Mouse (Mus musculus) 3T3-L1 (cell line): ENCODE measurements around the gene Piga.

Experiments used
- DNase-seq: peaks from one replicate; pipeline ENCODE4 v3.0.0-alpha.2; 2015; ENCODE audit warnings: low read depth, low spot score

The Piga gene

DNA sequence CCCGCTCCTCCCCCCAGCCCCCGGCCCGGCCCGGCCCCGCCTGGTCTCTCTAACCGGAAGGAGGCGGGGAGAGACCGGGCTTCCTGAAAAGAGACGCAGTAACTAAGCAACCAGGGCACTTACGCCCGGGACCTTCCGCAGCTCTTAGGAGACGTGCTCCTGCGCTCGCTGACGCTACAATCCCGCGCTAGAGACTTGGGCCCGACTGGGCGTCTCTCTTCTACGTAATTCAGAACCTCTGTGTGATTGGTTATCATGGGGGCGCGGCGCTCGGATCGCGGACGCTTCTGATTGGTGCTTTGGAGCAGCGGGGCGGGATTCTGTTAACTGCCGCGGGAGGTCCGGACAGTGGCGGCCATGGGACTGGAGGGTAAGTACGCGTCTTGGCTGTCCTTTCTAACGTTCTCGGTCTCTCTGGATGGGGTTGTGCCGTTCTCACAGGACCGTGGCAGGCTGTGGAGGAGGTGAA lies at the start of gene Piga:
Gene Piga, plus strand, starts transcription at position 317 of the 469 bp plus-strand sequence.
- DNase-seq: peak; percentile 97

DNA sequence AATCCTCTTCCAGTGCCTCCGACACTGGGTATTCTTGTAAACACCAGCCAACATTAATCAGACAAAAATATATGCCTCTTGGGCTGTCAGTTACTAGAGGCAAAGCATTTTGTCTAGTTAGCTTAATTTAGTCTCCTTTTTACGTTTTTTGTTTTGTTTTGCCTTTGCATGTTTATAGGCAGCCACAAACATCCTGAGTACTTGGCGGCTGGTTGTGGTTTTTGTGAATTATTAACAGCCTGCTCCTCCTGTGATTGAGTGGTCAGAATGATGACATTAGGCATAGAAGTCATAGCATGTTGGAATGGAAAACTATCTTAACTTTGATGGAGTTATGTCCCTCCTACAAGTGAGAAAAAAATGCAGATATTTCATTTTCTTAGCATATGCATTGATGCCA lies 49.0 kb upstream of the Piga start:
- DNase-seq: no peak

DNA sequence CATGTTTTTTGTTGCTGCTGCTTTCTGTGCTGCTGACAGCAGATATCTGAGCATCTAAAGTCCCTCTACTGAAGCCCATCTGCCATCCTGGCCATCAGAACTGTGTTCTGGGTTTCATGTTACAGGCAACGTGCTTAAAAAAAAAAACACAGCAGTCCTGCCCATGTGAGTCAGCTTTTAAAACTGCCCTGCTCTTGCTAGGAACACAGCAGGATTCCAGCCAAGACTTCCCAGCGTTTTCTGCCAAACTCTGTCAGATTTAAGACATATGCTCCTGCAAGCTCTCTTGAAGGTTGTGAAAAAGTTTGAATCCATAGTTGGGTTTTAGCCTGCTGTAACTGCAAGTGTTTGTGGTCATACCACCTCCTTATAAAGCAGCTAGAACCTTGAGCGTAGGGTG lies 46.5 kb upstream of the Piga start, which contains the start of gene Vegfd:
Gene Vegfd, plus strand, starts transcription at position 298 of the 400 bp plus-strand sequence.
- DNase-seq: peak; percentile 95

DNA sequence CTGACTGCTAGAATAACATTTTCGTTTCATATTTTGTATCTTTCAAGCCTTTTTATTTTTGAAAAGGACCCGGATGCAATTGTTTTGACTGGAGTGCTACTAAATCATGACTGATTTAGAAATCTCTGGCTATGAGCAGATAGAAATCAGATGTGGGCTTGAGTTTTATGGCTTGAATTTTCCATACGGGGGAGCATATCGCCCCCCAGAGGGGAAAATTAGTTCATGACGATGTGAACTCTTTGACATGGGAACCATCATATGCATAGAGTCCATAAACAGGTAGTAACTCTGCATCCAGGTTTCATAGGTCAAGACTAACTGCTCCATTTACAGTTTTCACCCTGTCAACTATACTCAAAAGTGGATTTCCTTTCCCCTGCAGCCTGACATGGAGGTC lies 45.0 kb upstream of the Piga start:
- DNase-seq: peak; percentile 73

DNA sequence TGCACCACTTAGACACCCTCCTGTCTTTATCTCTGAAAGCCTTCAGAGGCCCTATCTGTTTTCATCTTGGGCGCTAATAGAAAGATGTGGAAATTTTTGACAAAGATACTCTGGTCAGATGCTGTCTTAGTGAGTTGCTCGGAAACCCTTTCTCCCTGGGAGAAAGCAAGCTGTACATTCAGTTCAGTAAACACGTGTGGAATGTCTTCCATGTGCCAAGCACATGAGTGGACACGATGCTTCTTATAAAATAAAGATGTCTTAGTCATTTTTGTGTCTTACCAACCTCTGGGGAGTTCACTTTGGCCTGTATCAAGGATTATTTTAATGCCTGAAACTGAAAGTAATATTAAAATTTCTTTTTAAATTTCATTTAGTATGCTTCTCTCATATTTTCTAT lies 39.9 kb upstream of the Piga start:
- peak; percentile 77 for DNase-seq

GRCm38 (mm10) chrX:164381618-164382408 lies 37.8 kb upstream of the Piga start:
- peak; percentile 91 for DNase-seq

DNA sequence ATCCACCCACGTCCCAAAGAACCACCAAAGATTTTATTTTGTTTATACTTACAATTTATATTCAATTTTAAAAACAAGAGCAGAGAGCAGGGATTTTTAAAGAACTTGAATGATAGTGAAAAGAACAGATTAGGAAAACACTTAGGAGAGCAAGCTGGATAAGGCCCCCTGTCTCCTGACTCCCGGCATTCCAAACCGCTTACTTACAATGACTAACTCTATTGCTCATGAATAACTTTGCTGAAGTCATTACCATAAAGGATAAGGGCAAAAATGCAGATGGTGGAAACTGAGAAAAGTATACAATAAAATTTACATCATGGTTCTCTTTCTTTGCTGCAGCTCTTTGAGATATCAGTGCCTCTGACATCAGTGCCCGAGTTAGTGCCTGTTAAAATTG lies 25.5 kb upstream of the Piga start:
- DNase-seq: peak; percentile 77

GRCm38 (mm10) chrX:164398456-164398855 lies 21.1 kb upstream of the Piga start:
- DNase-seq: peak; percentile 67

GRCm38 (mm10) chrX:164405080-164405649 lies 14.4 kb upstream of the Piga start:
- DNase-seq: no peak

DNA sequence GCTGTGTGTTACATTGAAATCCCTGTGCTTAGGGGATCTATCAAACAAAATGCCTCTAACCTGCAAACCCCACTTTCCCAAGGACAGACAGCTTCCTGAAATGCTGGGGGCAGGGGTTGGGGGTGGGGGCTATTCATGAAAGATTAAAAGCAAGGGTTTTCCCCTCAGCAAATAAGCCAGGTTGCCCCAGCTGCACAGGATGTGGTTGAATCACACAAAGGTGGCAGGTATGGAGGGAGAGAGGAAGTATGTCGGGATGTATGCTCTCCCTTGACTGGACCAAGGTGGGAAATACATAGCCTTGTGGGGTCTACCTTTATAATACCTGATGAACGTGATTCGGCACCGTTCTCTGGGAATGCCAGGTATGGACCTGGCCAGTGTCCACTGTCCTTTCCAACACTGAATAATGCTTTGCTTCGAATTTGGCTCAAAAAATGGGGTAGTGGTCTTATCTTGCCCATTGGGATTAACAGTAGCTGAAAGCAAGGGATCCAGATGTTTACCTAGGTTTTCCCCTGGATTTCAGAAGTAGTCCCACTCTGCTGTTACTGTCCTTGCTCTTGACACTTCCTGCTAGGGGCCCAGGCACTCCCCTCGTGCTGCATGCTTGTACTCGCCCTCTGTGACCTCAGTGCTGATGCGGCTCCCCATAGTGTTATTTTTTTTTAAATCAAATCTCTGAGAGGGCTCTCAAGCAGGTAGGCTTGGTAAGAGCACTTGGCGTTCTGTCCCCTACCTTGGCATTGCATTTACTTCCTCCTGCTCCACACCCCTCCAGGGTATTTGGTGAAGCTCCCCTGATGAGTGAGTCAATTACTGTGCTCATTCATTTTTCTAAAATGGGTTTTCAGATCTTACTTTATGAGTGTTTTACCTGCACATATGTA lies 13.2 kb upstream of the Piga start:
- DNase-seq: no peak

GRCm38 (mm10) chrX:164408301-164408927 lies 11.2 kb upstream of the Piga start:
- DNase-seq: no peak

GRCm38 (mm10) chrX:164410562-164410961 lies 9.0 kb upstream of the Piga start:
- no peak for DNase-seq

DNA sequence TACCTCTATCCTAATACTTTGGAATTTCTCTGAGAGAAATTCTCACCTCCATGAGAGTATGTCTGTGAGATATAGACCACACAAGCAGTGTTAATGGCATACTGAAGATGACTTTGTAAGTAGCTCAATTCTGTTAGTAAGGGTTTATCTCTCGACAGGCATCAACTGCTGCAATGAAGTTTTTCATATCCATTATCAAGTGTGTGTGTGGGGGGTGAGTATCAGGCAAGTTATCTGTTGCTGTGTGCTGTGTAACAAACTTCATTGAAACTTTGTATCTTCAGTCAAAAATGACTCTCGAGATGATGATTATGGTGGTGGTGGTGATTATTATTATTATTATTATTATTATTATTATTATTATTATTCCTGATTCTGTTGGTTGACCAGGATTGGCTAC lies 2.8 kb upstream of the Piga start:
- DNase-seq: no peak

DNA sequence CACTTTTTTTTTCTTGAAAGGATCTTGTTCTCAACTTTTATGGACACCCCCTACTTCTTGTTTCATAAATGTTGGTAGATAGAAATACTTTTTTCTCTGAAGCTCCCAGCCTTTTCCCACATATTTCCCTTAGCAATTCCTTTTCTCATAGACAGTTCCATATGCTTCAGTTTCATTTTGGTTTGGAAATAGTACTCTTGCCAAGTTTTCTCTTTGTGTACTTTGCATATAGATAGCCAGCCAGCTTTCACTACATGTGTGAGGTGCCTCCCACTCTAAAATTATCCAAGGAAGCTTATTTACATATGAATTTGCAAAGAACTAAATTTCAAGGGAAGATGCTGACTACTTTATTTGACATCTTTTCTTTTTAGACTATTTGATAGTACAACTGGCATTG lies 1.6 kb upstream of the Piga start:
- no peak for DNase-seq

DNA sequence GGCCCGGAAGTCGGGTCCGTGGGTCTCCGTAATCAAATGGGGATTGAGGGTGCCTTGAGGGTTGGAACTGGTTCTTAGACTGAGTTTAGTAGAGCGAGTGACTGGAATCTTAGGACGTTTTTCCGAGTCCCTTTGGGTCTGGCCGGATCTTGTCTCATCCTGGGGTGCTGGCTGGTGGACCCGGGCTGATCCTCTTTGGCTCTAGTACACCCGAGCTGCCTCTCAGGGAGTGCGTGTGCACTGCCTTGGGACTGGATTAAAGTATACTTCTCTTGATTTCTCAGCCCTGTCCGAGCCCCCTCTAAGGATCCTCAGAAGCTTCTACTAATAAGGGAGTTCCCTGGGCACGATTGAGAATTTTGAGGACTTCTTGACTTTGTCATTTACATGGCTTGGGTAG lies 368 bp downstream of the Piga start:
- DNase-seq: no peak

DNA sequence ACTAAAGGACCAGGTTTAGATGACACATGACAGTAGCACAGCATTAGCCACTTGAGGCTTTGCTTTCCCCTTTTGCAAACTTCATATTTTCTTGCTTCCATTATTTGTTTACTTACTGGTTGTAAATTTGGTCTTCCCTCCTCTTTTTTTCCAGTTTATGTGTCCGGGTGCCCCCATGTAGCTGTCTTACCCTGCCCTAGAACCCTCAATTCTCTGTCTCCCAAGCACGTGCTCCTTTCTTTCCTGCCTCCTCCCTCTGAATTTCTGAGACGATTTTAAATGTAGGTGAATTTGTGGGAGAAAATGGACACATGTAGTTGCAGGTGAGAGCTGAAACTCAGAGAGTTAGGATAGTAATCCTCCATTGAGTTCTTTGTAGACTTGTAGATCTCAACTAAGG lies 931 bp downstream of the Piga start:
- no peak for DNase-seq

DNA sequence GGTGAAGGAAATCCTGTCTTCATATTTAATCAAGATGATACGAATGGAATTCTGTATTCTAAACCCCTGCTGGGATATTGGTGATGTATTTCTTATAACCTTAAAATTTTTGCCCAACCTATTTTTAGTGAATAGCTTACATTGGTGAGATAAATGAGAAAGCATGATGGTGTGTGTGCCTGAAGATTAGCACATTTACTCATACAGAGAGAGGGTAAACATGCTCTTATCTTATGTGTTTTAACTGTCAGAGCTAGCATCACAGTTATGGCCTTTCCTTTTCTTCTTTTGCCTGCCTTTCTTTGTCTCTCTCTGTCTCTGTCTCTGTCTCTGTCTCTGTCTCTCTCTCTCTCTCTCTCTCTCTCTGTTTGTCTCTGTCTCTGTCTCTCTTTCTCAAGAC lies 5.2 kb downstream of the Piga start:
- DNase-seq: no peak

GRCm38 (mm10) chrX:164427295-164427694 lies 7.7 kb downstream of the Piga start:
- DNase-seq: no peak

DNA sequence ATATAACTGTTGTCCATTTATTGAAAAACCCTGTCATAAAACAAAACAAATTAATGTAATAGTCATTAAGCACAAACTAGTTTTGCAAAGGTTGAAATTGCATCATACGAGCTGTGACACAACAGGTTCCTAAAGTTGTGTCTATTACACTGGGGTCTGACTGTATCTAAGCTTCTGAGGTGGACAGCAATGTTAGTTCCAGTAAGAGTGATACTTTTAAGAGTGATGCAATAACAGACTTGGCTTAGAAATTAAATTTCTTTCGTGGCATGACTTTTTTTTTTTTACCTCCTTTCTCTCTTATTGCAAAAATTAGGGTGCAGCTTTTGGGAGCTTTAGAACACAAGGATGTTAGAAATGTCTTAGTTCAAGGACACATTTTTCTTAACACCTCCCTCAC lies 8.6 kb downstream of the Piga start:
- no peak for DNase-seq

DNA sequence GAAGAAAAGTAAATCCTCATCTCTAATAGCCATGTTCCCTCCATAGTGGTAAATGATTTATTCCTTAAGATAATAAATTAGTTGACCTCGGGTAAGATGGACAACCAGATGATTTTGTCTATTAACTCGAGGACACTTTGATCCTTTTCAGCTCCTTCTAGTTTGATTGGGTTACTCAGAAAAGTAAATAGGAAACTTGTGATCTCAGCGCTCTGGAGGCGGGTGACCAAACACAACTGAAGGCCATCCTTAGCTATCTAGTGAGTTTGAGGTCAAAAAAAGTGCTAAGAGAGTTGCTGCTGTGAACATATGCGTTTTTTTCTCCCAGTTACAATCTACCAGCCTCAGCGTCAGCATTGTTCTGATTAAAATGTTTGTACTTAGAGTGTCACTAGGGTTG lies 11.0 kb downstream of the Piga start:
- DNase-seq: no peak

GRCm38 (mm10) chrX:164431133-164431532 lies 11.5 kb downstream of the Piga start:
- DNase-seq: no peak

GRCm38 (mm10) chrX:164431541-164431940 lies 12.0 kb downstream of the Piga start:
- no peak for DNase-seq
